Mouse (Mus musculus) ES-Bruce4 (cell line): ENCODE data around the gene Tnpo3. TPM values are rescaled to one million over a fixed set of nuclear protein-coding genes. Genes with fewer than 3 reads are reported as not detected.

Experiments used
- H3K27ac ChIP-seq: 2 replicates; pipeline ENCODE4 v1.5.1; 2012; ENCODE audit warnings: low read length, inconsistent platforms; ENCODE audit not compliant: insufficient read depth
- H3K27me3 ChIP-seq: 2 replicates; pipeline ENCODE4 v1.6.1; 2012; ENCODE audit warnings: mild to moderate bottlenecking, low read length, inconsistent platforms; ENCODE audit not compliant: control insufficient read depth, poor library complexity, insufficient read depth, severe bottlenecking
- H3K36me3 ChIP-seq: 2 replicates; pipeline ENCODE4 v1.6.1; 2012; ENCODE audit warnings: inconsistent platforms, mild to moderate bottlenecking, low read length, moderate library complexity; ENCODE audit not compliant: control insufficient read depth, poor library complexity, insufficient read depth, severe bottlenecking
- H3K4me1 ChIP-seq: one replicate; pipeline ENCODE4 v1.8.1; 2011; ENCODE audit warnings: low read length; ENCODE audit not compliant: control insufficient read depth, insufficient read depth
- H3K4me3 ChIP-seq: 2 replicates; pipeline ENCODE4 v1.5.1; 2011; ENCODE audit warnings: low read depth, mild to moderate bottlenecking, low read length
- H3K9ac ChIP-seq: 2 replicates; pipeline ENCODE4 v1.6.1; 2012; ENCODE audit warnings: low read depth, mild to moderate bottlenecking, inconsistent platforms; ENCODE audit not compliant: poor library complexity, severe bottlenecking
- H3K9me3 ChIP-seq: replicated peaks from 2 replicates; pipeline ENCODE4 v1.6.1; 2012; ENCODE audit warnings: mild to moderate bottlenecking, low read length, inconsistent platforms; ENCODE audit not compliant: control insufficient read depth, poor library complexity, insufficient read depth, severe bottlenecking
- CTCF ChIP-seq: IDR thresholded peaks from one replicate; pipeline ENCODE4 v1.8.1; 2011; ENCODE audit warnings: low read depth, low read length
- EP300 ChIP-seq: IDR thresholded peaks from 2 replicates; pipeline ENCODE4 v1.6.1; 2011; ENCODE audit warnings: low read depth, low read length; ENCODE audit not compliant: insufficient read depth
- POLR2A ChIP-seq: IDR thresholded peaks from one replicate; pipeline ENCODE4 v1.8.1; 2011; ENCODE audit warnings: low read length; ENCODE audit not compliant: insufficient read depth
- polyA plus RNA-seq: library from polyadenylated mRNA; stranded (reverse); fragments of >200 nt; gene quantifications from 2 replicates; pipeline ENCODE4 v1.2.4, GENCODE M21; 2011; ENCODE audit warnings: low read depth; ENCODE audit not compliant: missing spikeins, insufficient read depth, insufficient read length

Gene Tnpo3
- polyA plus RNA-seq, 1 experiment = 130 TPM

GRCm38 (mm10) chr6:29526281-29527251, 83.1 kb downstream of the Tnpo3 start, which contains the start of gene Irf5:
Gene Irf5, plus strand, starts transcription at chr6:29526625.
- H3K27me3 ChIP-seq = peaks cover 9% of the 10 kb centered on the region

GRCm38 (mm10) chr6:29525256-29525655, 84.4 kb downstream of the Tnpo3 start:
- Histone ChIP-seq H3K4me3 (no peak overlapping the region), H3K36me3 (no peaks in the 10 kb centered on the region), H3K27me3 (peaks cover 9% of the 10 kb centered on the region), H3K4me1 (peaks cover 2% of the 10 kb centered on the region), H3K9me3 (no peaks in the 10 kb centered on the region), H3K9ac (no peak overlapping the region), H3K27ac (no peak overlapping the region)
- TF ChIP-seq CTCF (peak; percentile 66), POLR2A (no peak)

More at GRCm38 (mm10) chr6:29526281-29527251, 83.1 kb downstream of the Tnpo3 start, which contains the start of gene Irf5:
- Histone ChIP-seq H3K36me3 (no peaks in the 10 kb centered on the region), H3K4me1 (peaks cover 2% of the 10 kb centered on the region), H3K9ac (peak within 1 kb of the TSS; percentile 83), H3K9me3 (no peaks in the 10 kb centered on the region), H3K27ac (no peak within 1 kb of the TSS), H3K4me3 (peak within 1 kb of the TSS; percentile 62)
- TF ChIP-seq EP300 = no peak
- no peak for TF ChIP-seq CTCF
- no peak for TF ChIP-seq POLR2A

GRCm38 (mm10) chr6:29524034-29524489, 85.6 kb downstream of the Tnpo3 start:
- no peak overlapping the region for H3K9ac ChIP-seq
- no peaks in the 10 kb centered on the region for H3K36me3 ChIP-seq
- no peaks in the 10 kb centered on the region for H3K9me3 ChIP-seq
- H3K4me1 ChIP-seq = peaks cover 2% of the 10 kb centered on the region
- no peak overlapping the region for H3K27ac ChIP-seq
- H3K27me3 ChIP-seq = peaks cover 9% of the 10 kb centered on the region
- TF ChIP-seq EP300 (no peak), POLR2A (no peak), CTCF (no peak)
- no peak overlapping the region for H3K4me3 ChIP-seq

GRCm38 (mm10) chr6:29523301-29524033, 86.2 kb downstream of the Tnpo3 start:
- Histone ChIP-seq H3K27ac (no peak overlapping the region), H3K27me3 (peaks cover 9% of the 10 kb centered on the region), H3K9me3 (no peaks in the 10 kb centered on the region), H3K36me3 (no peaks in the 10 kb centered on the region), H3K9ac (no peak overlapping the region), H3K4me1 (no peaks in the 10 kb centered on the region), H3K4me3 (no peak overlapping the region)
- no peak for TF ChIP-seq CTCF
- no peak for TF ChIP-seq POLR2A
- TF ChIP-seq EP300 = no peak

GRCm38 (mm10) chr6:29522626-29523300, 86.9 kb downstream of the Tnpo3 start:
- TF ChIP-seq EP300 = no peak
- no peak for TF ChIP-seq POLR2A
- no peak for TF ChIP-seq CTCF
- H3K9me3 ChIP-seq = no peaks in the 10 kb centered on the region
- H3K4me1 ChIP-seq = no peaks in the 10 kb centered on the region
- no peak overlapping the region for H3K4me3 ChIP-seq
- no peaks in the 10 kb centered on the region for H3K36me3 ChIP-seq
- no peak overlapping the region for H3K27ac ChIP-seq
- peaks cover 9% of the 10 kb centered on the region for H3K27me3 ChIP-seq
- no peak overlapping the region for H3K9ac ChIP-seq
